Mouse (Mus musculus) ES-Bruce4 (cell line): ENCODE results near the gene Nelfb. TPM values are rescaled to one million over a fixed set of nuclear protein-coding genes. Genes with fewer than 3 reads are reported as not detected.

ENCODE experiments used
- H3K27ac ChIP-seq: 2 replicates; pipeline ENCODE4 v1.5.1; 2012; ENCODE audit warnings: low read length, inconsistent platforms; ENCODE audit not compliant: insufficient read depth
- H3K27me3 ChIP-seq: 2 replicates; pipeline ENCODE4 v1.6.1; 2012; ENCODE audit warnings: mild to moderate bottlenecking, low read length, inconsistent platforms; ENCODE audit not compliant: control insufficient read depth, poor library complexity, insufficient read depth, severe bottlenecking
- H3K36me3 ChIP-seq: 2 replicates; pipeline ENCODE4 v1.6.1; 2012; ENCODE audit warnings: inconsistent platforms, mild to moderate bottlenecking, low read length, moderate library complexity; ENCODE audit not compliant: control insufficient read depth, poor library complexity, insufficient read depth, severe bottlenecking
- H3K4me1 ChIP-seq: one replicate; pipeline ENCODE4 v1.8.1; 2011; ENCODE audit warnings: low read length; ENCODE audit not compliant: control insufficient read depth, insufficient read depth
- H3K4me3 ChIP-seq: 2 replicates; pipeline ENCODE4 v1.5.1; 2011; ENCODE audit warnings: low read depth, mild to moderate bottlenecking, low read length
- H3K9ac ChIP-seq: 2 replicates; pipeline ENCODE4 v1.6.1; 2012; ENCODE audit warnings: low read depth, mild to moderate bottlenecking, inconsistent platforms; ENCODE audit not compliant: poor library complexity, severe bottlenecking
- H3K9me3 ChIP-seq: replicated peaks from 2 replicates; pipeline ENCODE4 v1.6.1; 2012; ENCODE audit warnings: mild to moderate bottlenecking, low read length, inconsistent platforms; ENCODE audit not compliant: control insufficient read depth, poor library complexity, insufficient read depth, severe bottlenecking
- CTCF ChIP-seq: IDR thresholded peaks from one replicate; pipeline ENCODE4 v1.8.1; 2011; ENCODE audit warnings: low read depth, low read length
- EP300 ChIP-seq: IDR thresholded peaks from 2 replicates; pipeline ENCODE4 v1.6.1; 2011; ENCODE audit warnings: low read depth, low read length; ENCODE audit not compliant: insufficient read depth
- POLR2A ChIP-seq: IDR thresholded peaks from one replicate; pipeline ENCODE4 v1.8.1; 2011; ENCODE audit warnings: low read length; ENCODE audit not compliant: insufficient read depth
- polyA plus RNA-seq: library from polyadenylated mRNA; stranded (reverse); fragments of >200 nt; gene quantifications from 2 replicates; pipeline ENCODE4 v1.2.4, GENCODE M21; 2011; ENCODE audit warnings: low read depth; ENCODE audit not compliant: missing spikeins, insufficient read depth, insufficient read length

The Nelfb gene
- polyA plus RNA-seq, 1 experiment, result 41.0 TPM

GRCm38 (mm10) chr2:25223681-25224491 is 12.6 kb upstream of the Nelfb start:
- H3K36me3 ChIP-seq, result peaks cover 14% of the 10 kb centered on the region
- TF ChIP-seq EP300 (0 out of 2 replicates have a peak, but pooled peaks have one; percentile 45), POLR2A (no peak), CTCF (no peak)
- H3K4me1 ChIP-seq, result no peaks in the 10 kb centered on the region
- peak overlapping the region; percentile 92 for H3K4me3 ChIP-seq
- H3K27me3 ChIP-seq, result no peaks in the 10 kb centered on the region
- peak overlapping the region; percentile 85 for H3K9ac ChIP-seq
- no peaks in the 10 kb centered on the region for H3K9me3 ChIP-seq
- peak overlapping the region; percentile 80 for H3K27ac ChIP-seq

GRCm38 (mm10) chr2:25221331-25221772 is 10.1 kb upstream of the Nelfb start:
- no peaks in the 10 kb centered on the region for H3K4me1 ChIP-seq
- TF ChIP-seq POLR2A, result no peak
- no peak for TF ChIP-seq EP300
- TF ChIP-seq CTCF, result no peak
- no peak overlapping the region for H3K9ac ChIP-seq
- H3K27me3 ChIP-seq, result no peaks in the 10 kb centered on the region
- H3K27ac ChIP-seq, result no peak overlapping the region; the same call in 1 of the 2 replicates
- no peaks in the 10 kb centered on the region for H3K9me3 ChIP-seq
- H3K36me3 ChIP-seq, result peaks cover 14% of the 10 kb centered on the region
- no peak overlapping the region for H3K4me3 ChIP-seq

- TF ChIP-seq EP300 (no peak), POLR2A (no peak)
These were observed 7.2 kb upstream of the Nelfb start, which contains the start of gene Fam166a for GRCm38 (mm10) chr2:25218445-25218844. Fam166a (plus strand) TSS chr2:25218745.

GRCm38 (mm10) chr2:25217666-25218065 is 6.4 kb upstream of the Nelfb start:
- H3K27ac ChIP-seq, result no peak overlapping the region
- no peak overlapping the region for H3K4me3 ChIP-seq
- H3K9ac ChIP-seq, result no peak overlapping the region
- no peaks in the 10 kb centered on the region for H3K9me3 ChIP-seq
- TF ChIP-seq POLR2A (no peak), CTCF (no peak), EP300 (no peak)
- H3K36me3 ChIP-seq, result peaks cover 6% of the 10 kb centered on the region; the same call in 1 of the 2 replicates
- no peaks in the 10 kb centered on the region for H3K4me1 ChIP-seq
- no peaks in the 10 kb centered on the region for H3K27me3 ChIP-seq

More at GRCm38 (mm10) chr2:25218445-25218844, 7.2 kb upstream of the Nelfb start, which contains the start of gene Fam166a:
- Histone ChIP-seq H3K9ac (no peak within 1 kb of the TSS), H3K27me3 (no peaks in the 10 kb centered on the region), H3K27ac (no peak within 1 kb of the TSS), H3K4me1 (no peaks in the 10 kb centered on the region), H3K36me3 (peaks cover 10% of the 10 kb centered on the region), H3K9me3 (no peaks in the 10 kb centered on the region), H3K4me3 (no peak within 1 kb of the TSS)

- TF ChIP-seq EP300, result no peak
- TF ChIP-seq POLR2A, result no peak
- TF ChIP-seq CTCF, result no peak
- peak within 1 kb of the TSS; percentile 46 for H3K9ac ChIP-seq
- no peaks in the 10 kb centered on the region for H3K36me3 ChIP-seq
- H3K4me3 ChIP-seq, result peak within 1 kb of the TSS; percentile 73
- H3K27me3 ChIP-seq, result no peaks in the 10 kb centered on the region
- no peak within 1 kb of the TSS for H3K27ac ChIP-seq
- no peaks in the 10 kb centered on the region for H3K4me1 ChIP-seq
- no peaks in the 10 kb centered on the region for H3K9me3 ChIP-seq
These were observed 3.2 kb upstream of the Nelfb start, which contains the start of gene Stpg3 for GRCm38 (mm10) chr2:25214444-25214843. Stpg3 (minus strand) TSS chr2:25214637.

- Histone ChIP-seq H3K4me3 (peak overlapping the region; percentile 73), H3K9ac (peak overlapping the region; percentile 46), H3K9me3 (no peaks in the 10 kb centered on the region), H3K27ac (no peak overlapping the region), H3K36me3 (no peaks in the 10 kb centered on the region), H3K27me3 (no peaks in the 10 kb centered on the region), H3K4me1 (no peaks in the 10 kb centered on the region)
- no peak for TF ChIP-seq EP300
- TF ChIP-seq POLR2A, result peak; percentile 53
These were observed 2.1 kb upstream of the Nelfb start for GRCm38 (mm10) chr2:25213266-25213865.
